Mouse (Mus musculus): ENCODE results near the gene Gng2. TPM values are rescaled to one million over a fixed set of nuclear protein-coding genes. Genes with fewer than 3 reads are reported as not detected.

Gene Gng2
- polyA plus RNA-seq (2015; fragmentation: Nextera tagmentation; extraction: Ambion mirVana): 40.5 and 49.1 TPM in 2 replicates

DNA sequence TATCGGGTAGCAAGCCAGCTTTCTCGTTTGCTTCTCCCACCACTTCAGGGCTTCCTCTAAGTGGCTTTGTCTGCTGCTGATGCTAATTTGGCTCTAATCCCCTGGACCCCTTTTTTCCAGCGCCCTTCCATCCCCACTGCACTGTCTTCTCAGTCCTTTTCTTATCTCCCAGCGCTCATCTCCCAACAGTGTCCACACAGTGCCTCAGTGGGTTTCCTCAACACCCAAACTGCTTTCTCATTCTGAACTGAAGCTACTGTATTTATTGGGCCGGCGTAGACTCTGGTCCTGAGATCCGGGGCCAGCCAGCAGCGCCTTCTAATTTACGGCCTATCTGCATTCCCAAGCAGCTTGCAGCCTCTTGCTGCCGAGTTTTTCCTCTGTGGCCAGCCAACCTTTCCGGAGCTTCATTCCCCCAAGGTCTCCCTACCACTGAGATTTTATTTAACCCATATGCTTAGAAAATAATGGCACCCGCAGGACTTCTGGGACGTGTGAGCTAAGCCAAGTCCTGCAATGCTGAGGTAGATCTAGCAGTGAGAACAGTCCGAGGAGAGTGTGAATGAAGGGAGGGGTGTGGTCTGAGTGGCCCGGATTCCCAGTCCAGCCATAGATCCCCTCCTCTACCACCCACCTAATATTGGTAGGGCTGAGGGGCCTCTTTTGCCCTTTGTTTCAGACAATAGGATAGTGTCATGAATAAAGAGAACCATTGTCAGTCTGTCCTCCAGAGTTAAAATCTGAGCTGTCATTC is at the start of gene Gng2:
TSS of gene Gng2 (minus strand) at position 357 of the 754 bp plus-strand sequence.
- Histone ChIP-seq H3K4me2 (ENCODE audit: low read depth, low read length) (peak within 1 kb of the TSS; percentile 75), H3K27ac (ENCODE audit: low read length) (peak within 1 kb of the TSS; percentile 89), H3K9ac (ENCODE audit: low read depth, low read length) (peak within 1 kb of the TSS; percentile 73), H3K36me3 (ENCODE audit: control insufficient read depth, insufficient read depth, low read length) (no peaks in the 10 kb centered on the region), H3K9me3 (ENCODE audit: control insufficient read depth, low read length) (no peaks in the 10 kb centered on the region), H3K27me3 (replicated peaks; ENCODE audit: control insufficient read depth, insufficient read depth, low read length) (no peaks in the 10 kb centered on the region), H3K4me3 (ENCODE audit: low read length) (peak within 1 kb of the TSS; percentile 55), H3K4me1 (ENCODE audit: control insufficient read depth, insufficient read depth, low read length) (peaks cover 13% of the 10 kb centered on the region)
- peak; percentile 63 for ATAC-seq
- WGBS: 18% methylated on average over 15 of the region's 15 CpGs

DNA sequence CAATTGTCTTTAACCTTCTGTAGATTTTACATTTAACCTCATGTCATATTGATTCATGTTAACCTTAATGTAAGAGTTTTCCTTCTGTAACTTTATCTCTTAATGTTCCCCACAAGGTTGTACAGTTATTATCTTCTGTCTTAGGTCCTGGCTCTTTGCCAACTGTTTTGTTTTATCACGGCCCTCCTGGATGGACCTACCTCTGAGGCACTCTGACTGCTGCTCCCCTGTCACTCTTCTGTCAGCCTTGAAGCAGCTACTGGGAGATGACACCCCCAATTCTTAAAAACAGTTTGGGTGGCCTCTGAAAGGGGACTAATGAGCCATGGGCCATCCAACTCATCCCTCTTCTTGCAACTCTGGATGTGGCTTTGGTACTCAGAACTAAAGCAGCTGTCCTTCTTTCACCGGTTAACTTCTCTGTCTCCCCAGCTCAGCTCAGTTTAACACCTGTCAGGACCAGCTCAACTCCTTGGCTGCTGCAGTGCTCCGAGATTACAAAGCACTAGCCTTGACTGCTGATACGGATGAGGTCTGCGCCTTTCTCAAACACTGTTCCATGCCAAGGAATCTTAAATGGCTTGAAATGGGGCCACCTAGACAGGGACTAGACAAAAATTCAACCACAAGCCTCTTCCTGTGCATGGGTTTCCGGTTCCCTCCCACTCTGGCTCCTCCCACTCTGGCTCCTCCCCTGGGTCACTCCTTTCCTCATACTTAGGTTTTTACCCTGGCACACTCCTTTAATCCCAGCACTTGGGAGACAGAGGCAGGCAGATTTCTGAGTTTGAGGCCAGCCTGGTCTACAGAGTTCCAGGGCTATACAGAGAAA is 47.7 kb upstream of the Gng2 start:
- Histone ChIP-seq H3K36me3 (ENCODE audit: control insufficient read depth, insufficient read depth, low read length) (no peaks in the 10 kb centered on the region), H3K27me3 (replicated peaks; ENCODE audit: control insufficient read depth, insufficient read depth, low read length) (no peaks in the 10 kb centered on the region), H3K4me3 (ENCODE audit: low read length) (no peak overlapping the region), H3K9me3 (ENCODE audit: control insufficient read depth, low read length) (no peaks in the 10 kb centered on the region), H3K27ac (ENCODE audit: low read length) (0 out of 2 replicates have a peak overlapping the region, but pooled peaks have one; percentile 27), H3K9ac (ENCODE audit: low read depth, low read length) (no peak overlapping the region), H3K4me1 (ENCODE audit: control insufficient read depth, insufficient read depth, low read length) (no peaks in the 10 kb centered on the region), H3K4me2 (ENCODE audit: low read depth, low read length) (no peak overlapping the region)
- ATAC-seq: peak; percentile 42; the same call in 1 of the 2 replicates
- WGBS: 56% methylated on average over 6 of the region's 6 CpGs

DNA sequence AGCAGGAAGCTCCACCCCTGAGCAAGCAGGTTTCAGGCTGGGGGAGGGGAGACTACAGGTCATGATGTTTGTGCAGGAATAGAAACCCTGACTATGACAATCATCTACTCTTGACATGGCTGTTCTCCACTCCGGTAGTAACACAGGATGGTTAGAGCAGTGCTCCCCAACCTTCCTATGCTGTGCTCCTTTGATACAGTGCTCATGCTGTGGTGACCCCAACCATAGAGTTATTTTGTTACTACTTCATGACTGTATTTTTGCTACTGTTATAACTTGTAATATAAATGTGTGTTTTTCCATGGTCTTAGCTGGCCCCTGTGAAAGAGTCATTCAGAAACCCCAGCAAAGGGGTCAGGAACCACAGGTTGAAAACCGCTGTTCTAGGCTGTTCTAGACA is 46.5 kb upstream of the Gng2 start:
- Histone ChIP-seq H3K4me3 (ENCODE audit: low read length) (no peak overlapping the region), H3K9ac (ENCODE audit: low read depth, low read length) (no peak overlapping the region), H3K4me1 (ENCODE audit: control insufficient read depth, insufficient read depth, low read length) (no peaks in the 10 kb centered on the region), H3K4me2 (ENCODE audit: low read depth, low read length) (no peak overlapping the region), H3K9me3 (ENCODE audit: control insufficient read depth, low read length) (no peaks in the 10 kb centered on the region), H3K27me3 (replicated peaks; ENCODE audit: control insufficient read depth, insufficient read depth, low read length) (no peaks in the 10 kb centered on the region), H3K27ac (ENCODE audit: low read length) (no peak overlapping the region), H3K36me3 (ENCODE audit: control insufficient read depth, insufficient read depth, low read length) (no peaks in the 10 kb centered on the region)
- no peak for ATAC-seq
- 91% methylated on average over 2 of the region's 2 CpGs for WGBS

DNA sequence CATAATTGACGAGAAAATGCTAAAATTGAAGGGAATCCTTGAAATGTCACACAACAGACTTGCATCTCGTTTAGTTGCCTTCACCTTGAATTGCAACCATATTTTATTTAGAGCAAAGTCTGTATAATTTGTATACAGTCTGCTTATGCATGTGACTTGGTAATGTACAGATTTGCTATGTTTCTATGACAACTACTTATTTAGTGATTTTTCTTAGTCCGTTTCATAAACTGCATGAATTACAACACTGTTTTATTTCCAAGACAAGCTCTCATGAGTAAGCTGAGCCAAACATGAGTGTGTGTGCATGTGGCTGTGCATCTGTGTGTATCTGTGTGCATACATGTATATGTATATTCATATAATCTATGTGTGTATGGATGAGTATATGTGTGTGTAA is 42.1 kb upstream of the Gng2 start:
- Histone ChIP-seq H3K4me3 (ENCODE audit: low read length) (no peak overlapping the region), H3K36me3 (ENCODE audit: control insufficient read depth, insufficient read depth, low read length) (no peaks in the 10 kb centered on the region), H3K4me2 (ENCODE audit: low read depth, low read length) (no peak overlapping the region), H3K27me3 (replicated peaks; ENCODE audit: control insufficient read depth, insufficient read depth, low read length) (no peaks in the 10 kb centered on the region), H3K4me1 (ENCODE audit: control insufficient read depth, insufficient read depth, low read length) (no peaks in the 10 kb centered on the region), H3K27ac (ENCODE audit: low read length) (no peak overlapping the region), H3K9ac (ENCODE audit: low read depth, low read length) (no peak overlapping the region), H3K9me3 (ENCODE audit: control insufficient read depth, low read length) (no peaks in the 10 kb centered on the region)
- ATAC-seq: no peak
- 68% methylated on average over 3 of the region's 3 CpGs for WGBS

DNA sequence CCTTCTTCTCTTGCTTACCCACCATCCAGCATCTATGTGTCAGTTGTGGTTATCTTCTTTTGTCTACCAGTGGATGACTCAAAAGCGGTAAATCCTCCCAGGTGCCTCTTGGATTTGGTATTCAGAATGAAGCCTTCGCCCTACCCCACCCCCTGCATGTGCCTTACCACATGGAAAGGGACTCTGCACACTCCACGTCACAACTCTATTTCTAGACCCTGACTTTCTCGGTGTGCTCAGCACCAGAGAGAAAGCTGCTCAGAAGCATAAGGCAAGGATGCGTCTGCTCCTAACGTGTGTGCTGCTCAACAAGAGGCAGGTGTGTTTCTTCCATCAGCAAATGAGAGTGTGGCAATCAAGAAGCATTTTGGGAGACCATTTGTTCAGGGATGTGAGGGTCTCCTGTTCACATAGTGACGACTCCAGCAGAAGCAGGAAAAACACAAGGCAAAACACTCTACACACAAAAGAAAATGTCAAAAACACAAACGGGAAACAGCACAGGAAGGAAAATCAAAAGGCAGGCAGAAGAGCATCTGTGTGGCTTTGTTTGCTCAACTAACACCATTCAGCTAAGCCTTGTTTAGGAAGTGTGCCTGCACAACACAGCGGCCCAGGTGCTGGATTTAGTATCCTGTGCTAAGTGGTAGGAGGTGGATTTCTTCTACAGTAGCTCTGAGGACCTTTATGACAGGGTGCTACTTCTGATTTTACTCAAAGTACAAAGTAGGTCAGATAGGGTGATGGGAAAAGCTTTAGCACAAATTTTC is 35.3 kb upstream of the Gng2 start:
- H3K27me3 ChIP-seq (replicated peaks; ENCODE audit: control insufficient read depth, insufficient read depth, low read length): no peaks in the 10 kb centered on the region
- no peak for ATAC-seq
- H3K4me3 ChIP-seq (ENCODE audit: low read length): no peak overlapping the region
- no peaks in the 10 kb centered on the region for H3K9me3 ChIP-seq (ENCODE audit: control insufficient read depth, low read length)
- no peak overlapping the region for H3K9ac ChIP-seq (ENCODE audit: low read depth, low read length)
- H3K27ac ChIP-seq (ENCODE audit: low read length): no peak overlapping the region
- H3K4me1 ChIP-seq (ENCODE audit: control insufficient read depth, insufficient read depth, low read length): no peaks in the 10 kb centered on the region
- 61% methylated on average over 9 of the region's 9 CpGs for WGBS
- H3K4me2 ChIP-seq (ENCODE audit: low read depth, low read length): no peak overlapping the region
- no peaks in the 10 kb centered on the region for H3K36me3 ChIP-seq (ENCODE audit: control insufficient read depth, insufficient read depth, low read length)

DNA sequence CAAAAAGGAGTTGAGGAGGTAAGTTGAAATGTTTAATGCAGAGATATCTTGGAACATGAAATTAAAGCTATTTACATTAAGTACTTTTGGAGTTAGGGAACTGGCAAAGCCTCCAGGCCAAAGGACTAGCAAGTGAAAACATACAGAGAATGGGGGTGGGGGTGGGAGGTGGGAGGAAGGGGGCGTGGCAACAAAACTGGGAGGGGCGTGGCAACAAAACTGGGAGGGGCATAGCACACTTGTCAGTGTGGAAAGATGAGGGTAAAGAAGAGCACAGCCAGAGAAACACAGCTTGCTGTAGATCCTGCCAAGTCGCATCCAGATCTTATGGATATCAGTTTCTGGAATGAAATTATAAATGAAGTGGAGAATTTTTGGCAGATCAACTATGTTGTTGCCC is 30.0 kb upstream of the Gng2 start:
- no peaks in the 10 kb centered on the region for H3K4me1 ChIP-seq (ENCODE audit: control insufficient read depth, insufficient read depth, low read length)
- no peaks in the 10 kb centered on the region for H3K36me3 ChIP-seq (ENCODE audit: control insufficient read depth, insufficient read depth, low read length)
- H3K9me3 ChIP-seq (ENCODE audit: control insufficient read depth, low read length): no peaks in the 10 kb centered on the region
- H3K4me3 ChIP-seq (ENCODE audit: low read length): no peak overlapping the region
- no peak for ATAC-seq
- H3K9ac ChIP-seq (ENCODE audit: low read depth, low read length): no peak overlapping the region
- H3K27ac ChIP-seq (ENCODE audit: low read length): no peak overlapping the region
- H3K27me3 ChIP-seq (replicated peaks; ENCODE audit: control insufficient read depth, insufficient read depth, low read length): no peaks in the 10 kb centered on the region
- H3K4me2 ChIP-seq (ENCODE audit: low read depth, low read length): no peak overlapping the region
- 64% methylated on average over 3 of the region's 3 CpGs for WGBS

DNA sequence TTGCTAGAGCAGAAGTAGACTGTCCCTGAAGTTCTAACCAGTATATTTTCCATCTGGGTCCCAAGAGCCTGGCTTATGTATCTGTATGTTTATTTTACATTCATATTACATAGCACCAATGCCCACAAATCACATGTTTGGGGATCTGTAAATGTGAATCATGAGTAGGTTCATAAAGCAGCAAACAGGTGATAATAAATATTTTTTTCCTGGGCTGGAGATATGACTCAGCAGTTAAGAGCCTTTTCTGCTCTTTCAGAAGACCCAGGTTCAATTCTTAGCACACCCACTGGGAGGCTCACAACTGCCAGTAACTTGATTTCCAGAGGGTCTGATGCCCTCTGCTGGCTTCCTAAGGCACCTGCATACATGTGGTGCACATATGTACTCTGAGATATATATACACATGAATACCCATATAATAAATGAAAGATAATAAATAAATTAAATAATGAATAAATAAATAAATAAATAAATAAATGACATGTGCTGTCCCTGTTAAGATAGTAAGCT is 27.4 kb upstream of the Gng2 start:
- H3K4me3 ChIP-seq (ENCODE audit: low read length): no peak overlapping the region
- no peaks in the 10 kb centered on the region for H3K36me3 ChIP-seq (ENCODE audit: control insufficient read depth, insufficient read depth, low read length)
- no peaks in the 10 kb centered on the region for H3K27me3 ChIP-seq (replicated peaks; ENCODE audit: control insufficient read depth, insufficient read depth, low read length)
- no peak overlapping the region for H3K27ac ChIP-seq (ENCODE audit: low read length)
- no peak overlapping the region for H3K4me2 ChIP-seq (ENCODE audit: low read depth, low read length)
- H3K9me3 ChIP-seq (ENCODE audit: control insufficient read depth, low read length): no peaks in the 10 kb centered on the region
- H3K4me1 ChIP-seq (ENCODE audit: control insufficient read depth, insufficient read depth, low read length): no peaks in the 10 kb centered on the region
- no peak overlapping the region for H3K9ac ChIP-seq (ENCODE audit: low read depth, low read length)
- ATAC-seq: no peak

DNA sequence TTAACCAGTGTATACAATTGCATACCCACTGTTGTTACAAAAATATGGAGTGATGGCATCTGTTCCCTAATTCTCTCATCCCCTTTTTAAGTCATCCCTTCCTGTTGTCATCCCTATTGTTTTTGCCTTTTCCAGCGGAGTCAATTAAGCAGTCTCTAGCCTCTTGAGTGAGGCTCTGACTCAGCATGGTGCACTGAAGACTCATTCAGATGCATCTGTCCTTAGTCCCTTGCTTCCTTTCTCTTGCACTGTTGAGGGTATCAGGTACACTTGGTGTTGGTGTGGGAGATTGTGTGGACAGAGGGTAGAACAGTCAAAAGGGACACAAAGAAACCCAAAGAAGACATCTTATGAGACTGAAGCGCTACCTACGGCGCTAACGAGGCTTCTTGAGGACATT is 19.4 kb upstream of the Gng2 start:
- no peak overlapping the region for H3K27ac ChIP-seq (ENCODE audit: low read length)
- H3K4me3 ChIP-seq (ENCODE audit: low read length): no peak overlapping the region
- no peaks in the 10 kb centered on the region for H3K27me3 ChIP-seq (replicated peaks; ENCODE audit: control insufficient read depth, insufficient read depth, low read length)
- H3K4me1 ChIP-seq (ENCODE audit: control insufficient read depth, insufficient read depth, low read length): no peaks in the 10 kb centered on the region
- H3K4me2 ChIP-seq (ENCODE audit: low read depth, low read length): no peak overlapping the region
- 88% methylated on average over 5 of the region's 5 CpGs for WGBS
- H3K9me3 ChIP-seq (ENCODE audit: control insufficient read depth, low read length): no peaks in the 10 kb centered on the region
- H3K9ac ChIP-seq (ENCODE audit: low read depth, low read length): no peak overlapping the region
- no peaks in the 10 kb centered on the region for H3K36me3 ChIP-seq (ENCODE audit: control insufficient read depth, insufficient read depth, low read length)
- no peak for ATAC-seq

DNA sequence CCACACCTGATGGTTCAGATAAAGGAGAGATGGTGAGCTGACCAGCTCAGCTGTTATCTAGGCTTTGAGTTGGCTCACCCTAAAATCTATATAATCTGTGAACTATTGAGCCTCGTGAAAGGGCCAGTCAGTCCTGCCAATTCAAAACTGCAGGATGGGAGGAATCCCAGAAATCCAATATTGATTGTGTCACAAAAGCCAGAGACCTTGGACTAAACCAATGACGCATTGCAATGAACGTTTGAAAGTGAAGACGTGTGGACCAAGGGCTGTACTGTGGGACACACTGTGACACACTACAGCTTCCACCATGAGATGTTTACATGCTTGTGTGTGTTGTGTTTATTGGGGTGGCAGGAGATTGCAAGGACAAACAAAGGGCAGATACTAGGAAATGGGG is 18.5 kb upstream of the Gng2 start:
- no peak for ATAC-seq

More for the DNA sequence above, 18.5 kb upstream of the Gng2 start:
- H3K4me2 ChIP-seq (ENCODE audit: low read depth, low read length): no peak overlapping the region
- H3K4me3 ChIP-seq (ENCODE audit: low read length): no peak overlapping the region
- H3K36me3 ChIP-seq (ENCODE audit: control insufficient read depth, insufficient read depth, low read length): no peaks in the 10 kb centered on the region
- H3K9ac ChIP-seq (ENCODE audit: low read depth, low read length): no peak overlapping the region
- H3K9me3 ChIP-seq (ENCODE audit: control insufficient read depth, low read length): no peaks in the 10 kb centered on the region
- H3K4me1 ChIP-seq (ENCODE audit: control insufficient read depth, insufficient read depth, low read length): no peaks in the 10 kb centered on the region
- no peak overlapping the region for H3K27ac ChIP-seq (ENCODE audit: low read length)
- 80% methylated on average over 4 of the region's 4 CpGs for WGBS
- H3K27me3 ChIP-seq (replicated peaks; ENCODE audit: control insufficient read depth, insufficient read depth, low read length): no peaks in the 10 kb centered on the region

All from intestine, embryonic 16.5 days (tissue).